Mouse (Mus musculus) right cerebral cortex, postnatal 10 days (tissue): ENCODE measurements around the gene Npvf.

ENCODE experiments used
- DNase-seq, 2 experiments: peaks; one replicate each; pipeline ENCODE4 v3.0.0; 2021; ENCODE audit warnings: low spot score in 2 of 2

The Npvf gene

DNA sequence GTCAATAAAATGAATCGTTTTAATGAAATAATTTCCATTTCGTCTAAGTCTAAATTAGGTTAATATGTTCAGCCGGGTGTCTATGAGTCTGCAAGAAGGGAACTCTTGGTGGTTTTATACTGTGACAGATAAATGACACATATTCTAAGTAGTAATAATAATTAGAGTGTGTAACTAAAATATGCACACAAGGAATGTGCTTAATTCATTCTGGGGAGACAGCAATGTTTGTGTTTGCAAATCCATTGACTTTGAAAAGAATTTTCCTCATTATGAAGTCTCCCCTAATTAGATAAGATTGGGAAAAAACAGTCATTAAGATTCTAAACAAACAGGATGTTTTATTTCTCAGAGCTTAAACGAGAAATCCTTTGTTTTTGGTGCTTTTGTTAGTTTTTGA lies at the start of gene Npvf:
TSS of gene Npvf (minus strand) at position 84 of the 400 bp plus-strand sequence.
- no peak for DNase-seq

DNA sequence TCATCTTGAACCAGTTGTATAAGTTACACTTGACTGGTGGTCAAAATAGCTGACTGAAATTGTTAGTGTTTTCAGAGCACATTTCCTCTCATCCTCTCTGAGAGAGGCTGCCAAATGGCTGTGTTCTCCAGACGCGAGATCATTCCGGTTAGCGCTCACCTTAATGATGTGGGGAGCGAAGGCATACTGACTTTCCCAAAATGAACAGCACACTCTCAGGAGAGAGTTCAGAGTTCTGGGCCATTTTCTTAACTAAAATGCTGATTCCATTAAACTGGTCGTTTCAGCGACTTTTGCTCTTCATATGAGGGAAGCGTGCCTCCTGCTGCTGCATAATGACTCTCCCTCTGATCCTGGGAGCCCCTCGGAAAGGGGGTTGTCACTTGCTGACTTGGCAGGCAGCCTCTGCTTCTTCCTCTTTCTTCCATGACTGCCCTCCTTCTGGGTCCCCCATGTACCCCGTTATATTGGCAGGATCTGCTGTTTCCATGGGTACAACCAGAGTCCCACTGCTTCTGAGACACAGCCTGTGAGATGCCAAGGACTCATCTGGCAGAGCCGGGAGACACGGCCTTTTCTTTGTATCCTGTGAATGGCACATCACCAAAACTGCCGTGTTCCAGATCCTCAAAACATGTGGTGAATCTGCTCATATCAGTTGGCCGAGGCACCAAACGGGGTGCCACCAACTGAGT lies 35.0 kb upstream of the Npvf start:
- peak; percentile 69 to 84 for DNase-seq

DNA sequence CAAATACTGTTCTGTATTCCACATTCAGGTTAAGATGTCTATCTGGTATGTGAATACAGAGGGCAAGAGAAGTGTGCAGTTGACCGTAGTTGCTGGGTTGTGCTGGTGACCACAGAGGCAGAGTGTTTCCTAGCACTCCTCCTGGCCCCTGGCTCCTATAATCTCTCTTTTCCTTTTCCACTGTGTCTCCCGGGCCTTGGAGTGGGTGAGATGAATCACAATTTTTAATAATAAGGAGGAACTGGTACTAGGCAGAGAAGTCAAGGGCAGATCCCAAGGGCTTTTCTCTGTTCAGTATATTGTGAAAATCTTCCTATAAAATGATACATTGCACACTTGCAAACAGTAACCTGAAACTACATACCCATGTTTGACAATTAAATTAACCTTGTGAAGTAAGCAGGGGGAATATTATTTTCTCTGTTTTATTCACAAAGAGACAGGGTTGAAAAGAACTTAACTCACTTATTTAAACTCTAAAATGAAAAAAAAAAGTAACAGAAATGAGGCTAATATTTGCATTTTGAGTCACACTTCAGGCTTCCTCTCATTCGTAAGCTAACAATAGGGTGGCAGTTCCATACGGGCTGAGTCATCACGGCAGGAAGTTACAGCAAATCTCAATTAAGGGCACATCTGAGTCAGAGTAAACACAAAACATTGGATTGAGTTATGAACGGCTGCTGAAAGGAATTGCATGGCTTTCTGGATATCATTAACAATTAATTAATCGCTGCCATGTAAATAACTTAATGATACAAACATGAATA lies 30.6 kb upstream of the Npvf start:
- no peak for DNase-seq

DNA sequence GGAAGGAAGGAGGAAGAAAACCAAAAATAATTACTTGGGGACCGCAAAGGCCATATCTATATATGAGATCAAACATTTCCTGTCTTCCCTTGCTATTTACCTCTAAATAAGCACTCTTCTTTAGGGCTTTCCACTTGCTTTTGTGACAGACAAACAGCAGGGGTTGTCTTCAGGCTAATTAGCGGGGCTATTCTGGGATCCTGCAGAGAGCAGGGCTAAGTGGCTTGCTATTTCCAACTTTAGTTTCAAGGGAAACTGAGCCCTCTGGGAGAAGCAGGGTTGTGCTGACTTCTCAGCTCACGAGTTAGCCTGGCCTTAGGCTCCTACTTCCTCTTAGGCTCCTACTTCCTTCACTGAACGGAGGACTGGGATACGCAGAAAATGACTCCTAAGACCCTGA lies 27.3 kb upstream of the Npvf start:
- no peak for DNase-seq

DNA sequence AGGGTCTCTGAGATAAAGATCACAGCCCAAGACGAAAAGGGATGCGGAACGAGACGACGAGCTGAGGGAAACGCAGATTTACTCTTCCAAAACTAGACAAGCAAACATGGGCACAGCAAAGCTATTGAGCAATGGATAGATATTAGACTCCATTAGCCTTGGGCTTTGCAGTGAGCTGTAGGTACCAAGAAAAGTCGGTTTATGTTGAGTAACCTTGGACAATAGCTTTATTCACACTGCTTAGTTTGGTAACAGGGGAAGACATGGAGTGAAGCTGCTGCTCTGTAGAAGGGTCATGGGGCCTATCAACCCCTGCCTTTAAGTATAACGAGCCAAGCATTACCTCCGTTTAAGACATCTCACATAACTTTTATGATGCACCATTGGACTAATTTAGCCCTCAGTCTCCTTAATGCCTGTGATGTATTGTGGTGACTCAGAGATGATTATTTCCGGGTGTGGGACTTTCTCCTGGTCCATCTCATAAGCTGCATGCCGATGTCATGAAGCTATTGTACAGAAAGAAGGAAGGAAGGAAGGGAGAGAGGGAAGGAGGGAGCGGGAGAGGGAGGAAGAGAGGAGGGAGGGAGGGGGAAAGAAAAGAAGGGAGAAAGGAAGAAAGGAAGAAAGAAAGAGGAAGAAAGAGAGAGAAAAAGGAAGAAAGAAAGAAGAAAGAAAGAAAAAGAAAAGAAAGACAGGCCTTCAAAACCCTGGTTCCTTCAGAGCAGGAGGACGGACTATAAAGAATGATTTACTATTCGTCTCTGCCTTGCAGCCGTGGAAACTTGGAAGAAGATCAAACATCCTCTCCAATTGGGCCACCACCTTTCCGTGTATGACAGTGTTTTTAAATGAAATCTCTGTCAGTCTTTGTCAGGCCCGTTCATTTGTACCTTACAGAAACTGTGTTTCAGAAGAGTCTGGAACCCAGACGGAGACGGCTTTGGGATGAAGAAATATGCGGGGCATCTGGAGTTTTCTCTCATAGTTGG lies 26.3 kb upstream of the Npvf start:
- no peak for DNase-seq

DNA sequence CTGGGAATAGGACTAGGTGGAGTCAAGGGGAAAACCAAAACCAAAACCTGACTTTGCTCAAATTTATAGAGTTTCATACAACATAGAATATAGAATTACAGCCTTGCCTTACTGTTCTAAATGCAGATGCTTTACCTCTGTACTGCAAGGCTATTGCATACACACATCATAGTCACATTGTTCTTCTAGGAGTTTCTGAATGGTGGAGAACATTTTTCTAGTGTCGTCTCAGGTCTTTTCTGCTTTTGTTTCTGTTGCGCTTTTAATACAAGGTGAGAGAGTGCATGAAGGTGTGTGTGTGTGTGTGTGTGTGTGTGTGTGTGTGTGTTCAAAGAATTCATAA lies 25.2 kb upstream of the Npvf start:
- DNase-seq: no peak

DNA sequence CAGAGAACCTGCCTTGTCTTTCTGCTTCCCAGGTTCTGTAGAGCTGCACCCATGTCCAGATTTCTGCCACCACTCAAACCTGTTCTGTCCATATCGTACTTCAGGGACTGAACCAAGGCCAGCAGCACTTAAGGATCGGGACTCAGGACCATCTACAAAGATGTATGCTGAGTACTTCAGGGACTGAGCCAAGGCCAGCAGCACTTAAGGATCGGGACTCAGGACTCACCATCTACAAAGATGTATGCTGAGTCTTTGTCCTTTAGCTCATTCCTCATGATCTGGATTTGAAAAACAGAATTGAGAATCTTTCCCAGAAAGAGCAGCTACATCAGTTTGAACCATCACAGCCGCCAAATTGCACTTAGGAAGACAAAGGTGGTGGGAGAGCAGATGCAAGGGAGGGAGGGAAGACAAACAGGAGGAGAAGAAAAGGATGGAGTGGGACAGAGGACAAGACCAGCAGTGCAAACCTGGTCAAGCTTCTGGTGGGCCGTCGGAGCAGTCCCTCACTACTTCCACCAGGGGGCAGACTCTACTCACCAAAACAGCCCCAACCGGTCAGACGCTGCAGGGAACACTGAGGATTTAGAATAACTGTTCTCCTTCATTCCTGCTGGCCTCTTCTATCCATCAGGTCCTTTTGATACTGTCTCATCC lies 24.7 kb upstream of the Npvf start:
- peak; percentile 84 to 87 for DNase-seq

DNA sequence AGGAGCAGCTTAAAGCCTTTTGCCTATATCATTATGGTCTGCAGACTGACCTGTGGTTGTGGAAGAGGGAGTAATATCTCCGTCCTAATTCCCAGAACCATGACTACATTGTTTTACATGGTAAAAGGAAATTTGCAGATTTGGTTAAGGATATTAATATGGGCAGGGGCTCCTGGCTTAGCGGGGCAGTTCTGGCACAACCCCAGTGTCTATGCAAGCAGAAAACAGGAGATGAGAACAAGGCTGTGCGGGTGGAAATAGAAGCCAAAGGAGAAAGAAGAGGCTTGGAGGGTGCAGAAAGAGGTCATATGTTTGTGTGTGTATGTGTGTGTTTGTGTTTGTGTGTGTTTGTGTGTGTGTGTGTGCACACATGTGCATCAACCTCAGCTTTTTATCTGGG lies 17.0 kb upstream of the Npvf start:
- no peak for DNase-seq

DNA sequence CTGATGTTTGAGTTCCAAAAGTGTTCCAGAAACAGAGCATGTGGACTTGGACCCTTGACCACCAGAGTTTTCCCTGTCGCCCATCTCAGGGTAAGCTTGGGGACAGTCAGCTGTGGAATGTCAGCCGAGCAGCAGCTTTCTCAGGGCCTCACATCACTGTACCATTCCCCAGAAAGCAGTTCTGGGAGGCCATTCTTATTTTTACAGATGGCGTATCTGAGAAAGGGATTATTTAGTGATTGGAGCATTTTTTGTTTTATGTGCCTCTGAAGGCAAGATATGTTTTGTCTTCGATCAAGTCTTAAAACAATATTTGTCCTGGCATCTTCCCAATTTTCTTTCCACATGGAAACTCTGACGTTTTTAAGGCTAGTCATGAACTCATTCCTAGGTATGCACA lies 12.7 kb upstream of the Npvf start:
- no peak for DNase-seq

DNA sequence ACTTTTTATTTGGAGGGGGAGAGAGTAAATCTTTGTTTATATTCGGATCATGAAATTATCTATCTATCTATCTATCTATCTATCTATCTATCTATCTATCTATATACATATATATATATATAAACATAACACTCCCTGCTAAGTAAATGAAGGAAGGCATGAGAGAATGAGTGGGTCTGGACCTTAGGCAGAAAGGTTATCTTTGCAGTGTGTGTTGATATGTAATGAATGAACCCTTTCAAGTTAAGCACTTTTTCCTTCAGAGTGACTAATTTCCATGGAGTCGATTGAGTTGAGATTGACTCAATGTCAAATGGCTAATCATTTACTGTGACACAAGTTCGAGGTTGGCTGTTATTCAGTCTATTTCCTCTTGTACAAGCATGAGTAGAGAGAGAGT lies 10.8 kb upstream of the Npvf start:
- DNase-seq: no peak

DNA sequence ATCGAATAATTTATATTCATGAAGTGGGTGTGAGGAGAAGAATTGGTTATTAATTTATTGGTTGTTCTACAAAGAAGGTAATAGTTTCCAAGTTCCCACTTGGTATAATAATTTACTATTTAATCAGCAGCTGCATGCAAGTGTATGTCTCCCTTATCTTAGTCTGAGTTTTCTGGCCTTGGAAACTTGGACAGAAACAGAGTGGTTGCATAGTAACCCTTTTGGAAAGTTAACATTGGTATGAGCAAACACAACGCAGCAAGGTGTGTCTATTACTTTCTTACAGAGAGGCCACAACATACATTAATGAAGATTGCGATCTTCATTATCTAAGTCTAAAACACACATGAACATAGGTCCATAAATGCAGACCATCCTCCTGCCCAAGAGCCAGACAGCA lies 10.0 kb upstream of the Npvf start:
- no peak for DNase-seq

DNA sequence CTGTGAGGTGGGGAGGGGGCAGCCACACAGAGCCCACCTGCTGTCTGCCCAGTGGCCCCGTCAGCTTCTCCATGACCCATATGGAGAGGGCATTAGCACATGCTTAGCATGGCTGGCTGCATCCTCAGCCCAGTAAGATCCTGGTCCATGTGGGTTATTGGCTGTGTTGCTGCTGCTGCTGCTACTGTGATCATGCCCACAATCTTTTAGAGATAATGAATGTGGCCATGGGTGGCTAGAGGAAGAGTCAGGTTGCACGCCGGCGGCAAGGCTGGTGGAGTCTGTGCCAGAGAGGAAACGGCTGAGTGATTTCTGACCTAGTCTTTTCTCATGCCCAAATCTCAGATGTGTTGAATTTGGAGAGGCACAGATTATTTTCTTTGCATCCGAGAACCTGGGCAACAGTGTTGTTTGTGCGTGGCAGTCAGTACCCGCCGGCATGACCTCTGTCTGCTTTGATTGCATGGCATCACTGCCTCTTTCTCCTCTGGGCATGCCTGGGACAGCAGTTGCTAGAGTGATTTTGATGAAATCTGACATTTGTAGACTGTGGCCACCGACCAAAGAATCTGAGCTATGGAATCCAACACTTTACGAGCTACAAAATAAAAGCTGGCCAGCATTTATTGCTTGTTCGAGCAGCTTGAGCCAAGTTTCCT lies 8.8 kb upstream of the Npvf start:
- no peak for DNase-seq

DNA sequence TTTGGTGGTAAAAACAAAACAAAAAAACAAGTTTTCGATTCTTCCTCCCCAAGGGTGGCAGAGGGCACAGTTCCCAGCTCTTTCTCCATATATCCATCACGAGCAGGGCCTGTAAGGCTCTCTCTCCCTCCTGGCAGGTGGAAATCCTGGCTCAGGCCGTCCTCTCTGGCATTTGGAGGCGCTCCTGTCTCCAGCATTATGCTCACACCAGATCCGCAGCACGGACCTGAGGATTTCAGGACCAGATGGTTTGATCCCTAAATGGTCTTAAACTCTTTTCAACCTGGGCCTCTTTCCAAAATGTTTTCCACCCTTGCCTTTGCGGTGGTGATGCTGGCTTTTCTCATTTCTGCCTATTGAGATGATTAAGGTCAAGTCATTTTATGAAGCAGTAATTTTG lies 7.5 kb upstream of the Npvf start:
- no peak for DNase-seq

DNA sequence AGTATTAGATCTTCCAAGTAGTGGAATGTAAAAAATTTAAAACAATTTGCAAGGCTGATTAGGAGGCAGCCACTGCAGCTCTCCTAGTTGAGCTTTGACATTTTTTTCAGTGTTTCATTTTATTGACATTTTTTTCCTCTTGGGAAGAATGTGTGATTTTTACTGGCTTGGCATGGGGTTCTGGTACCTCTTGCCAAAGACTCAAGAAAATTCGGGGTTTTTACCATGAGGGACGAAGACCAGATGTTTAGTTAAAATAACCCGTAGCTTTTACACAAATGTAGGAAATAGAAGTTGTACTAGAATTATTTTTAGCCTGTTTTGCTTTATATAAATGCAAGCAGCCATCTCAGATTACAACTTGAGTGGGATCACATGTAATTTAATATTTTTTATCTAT lies 4.2 kb upstream of the Npvf start:
- no peak for DNase-seq

DNA sequence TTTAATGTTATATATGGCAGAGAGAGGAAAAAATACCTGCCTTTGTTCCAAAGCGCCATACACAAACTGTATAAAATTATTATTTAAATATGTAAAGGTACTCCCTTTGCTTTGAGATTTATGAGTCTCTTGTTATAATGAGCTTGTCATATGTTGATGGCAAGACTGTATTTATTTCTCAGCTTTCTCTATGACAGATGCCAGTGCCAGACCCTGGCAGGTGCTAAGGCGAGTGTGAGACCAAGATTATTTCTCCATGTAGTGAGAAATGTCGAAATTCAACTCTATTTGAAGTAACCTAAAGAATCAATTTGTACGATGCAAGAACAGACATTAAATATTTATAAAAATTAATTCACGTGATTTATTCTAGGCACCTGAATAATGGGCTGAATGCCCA lies 3.8 kb upstream of the Npvf start:
- no peak for DNase-seq

DNA sequence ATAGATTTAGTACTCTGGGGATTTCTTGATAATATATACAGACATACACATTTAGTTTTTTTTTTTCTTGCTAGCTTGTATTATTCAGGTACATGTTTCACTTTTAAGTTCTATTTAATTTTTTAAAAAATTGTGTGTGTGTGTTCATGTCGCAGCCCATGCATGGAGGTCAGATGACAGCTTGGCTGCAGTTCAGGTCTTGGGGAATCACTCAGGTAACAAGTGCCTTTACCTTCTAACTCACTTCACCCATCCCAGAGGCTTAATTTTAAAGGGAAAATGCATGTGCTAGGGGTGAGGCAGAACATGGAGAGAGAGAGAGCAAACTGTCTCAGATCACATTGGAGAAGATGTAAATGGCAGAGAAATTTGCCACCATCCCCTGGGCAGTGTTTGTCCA lies 2.2 kb upstream of the Npvf start:
- DNase-seq: no peak

DNA sequence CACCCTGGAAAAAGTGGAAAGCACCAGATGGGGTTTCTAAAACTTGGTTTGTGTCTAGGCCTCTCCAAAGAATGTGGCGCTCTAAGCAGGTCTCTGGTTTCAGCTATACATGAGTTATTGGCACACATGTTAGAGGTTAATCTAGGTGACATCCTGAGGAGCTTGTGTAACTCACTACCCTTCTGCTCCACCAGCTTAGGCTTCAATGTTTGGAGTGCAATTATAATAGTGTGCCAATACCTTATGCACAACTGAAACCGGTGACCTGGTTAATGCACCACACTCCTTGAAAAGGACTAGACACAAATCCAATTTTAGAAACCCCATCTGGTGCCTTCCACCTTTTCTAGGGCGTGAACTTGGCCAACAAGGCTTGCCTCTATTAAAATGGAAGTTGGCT lies 1.7 kb upstream of the Npvf start:
- DNase-seq: no peak

DNA sequence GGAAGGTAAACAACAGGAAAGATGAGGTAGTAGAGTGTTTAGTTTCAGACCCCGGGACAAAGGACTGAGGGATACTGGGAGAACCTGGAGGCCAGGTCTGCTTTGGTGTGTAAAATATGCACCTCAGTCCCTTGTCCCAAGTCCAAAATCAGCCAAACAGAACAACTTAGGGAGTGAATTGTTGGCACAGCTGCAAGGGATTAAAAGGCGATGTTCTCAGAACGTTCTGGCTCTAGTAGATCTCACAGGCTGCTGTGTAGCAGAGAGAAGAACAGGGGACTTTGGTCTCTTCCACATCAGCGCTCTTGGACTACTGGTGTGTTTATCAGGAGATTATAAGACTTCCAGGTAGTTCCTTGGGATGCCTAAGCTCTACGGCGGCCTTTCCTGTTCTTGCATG lies 6.6 kb downstream of the Npvf start:
- no peak for DNase-seq

DNA sequence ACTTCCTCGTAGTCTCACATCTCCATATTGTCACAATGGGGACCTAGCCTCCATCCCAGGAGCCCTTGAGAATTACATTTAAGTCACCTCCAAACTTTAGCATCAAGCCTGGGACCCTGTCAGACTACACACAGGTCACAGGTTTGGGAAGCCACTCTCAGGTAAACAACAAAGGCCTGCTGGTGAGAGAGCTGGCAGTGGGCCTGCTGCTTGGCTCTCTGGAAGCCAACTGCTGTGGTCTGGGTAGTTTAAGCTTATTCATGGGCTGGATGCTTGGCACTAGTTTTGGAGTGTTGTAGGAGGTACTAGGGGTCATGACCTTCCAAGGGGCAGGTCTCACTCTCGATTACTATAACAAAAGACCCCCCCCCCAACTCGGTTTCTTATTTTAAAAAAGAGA lies 7.6 kb downstream of the Npvf start:
- DNase-seq: no peak

DNA sequence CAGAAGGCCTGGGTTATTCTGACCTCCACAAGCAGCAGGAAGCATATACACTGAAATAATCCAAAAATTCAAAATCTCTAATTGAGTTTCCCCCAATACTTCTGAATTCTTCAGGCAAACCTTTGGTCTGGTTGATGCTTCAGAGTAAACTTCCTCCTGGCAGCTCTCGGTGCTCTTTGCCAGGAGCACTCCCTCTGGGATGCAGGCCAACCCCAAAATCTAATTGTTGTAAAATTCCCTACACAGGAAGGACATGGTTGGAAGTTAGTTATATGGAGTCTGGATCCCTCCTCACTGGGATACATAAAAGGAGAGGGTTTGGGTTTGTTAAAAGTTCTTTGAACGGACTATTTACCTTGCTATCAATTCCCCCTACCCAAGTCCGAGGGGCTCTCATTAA lies 9.5 kb downstream of the Npvf start:
- no peak for DNase-seq

DNA sequence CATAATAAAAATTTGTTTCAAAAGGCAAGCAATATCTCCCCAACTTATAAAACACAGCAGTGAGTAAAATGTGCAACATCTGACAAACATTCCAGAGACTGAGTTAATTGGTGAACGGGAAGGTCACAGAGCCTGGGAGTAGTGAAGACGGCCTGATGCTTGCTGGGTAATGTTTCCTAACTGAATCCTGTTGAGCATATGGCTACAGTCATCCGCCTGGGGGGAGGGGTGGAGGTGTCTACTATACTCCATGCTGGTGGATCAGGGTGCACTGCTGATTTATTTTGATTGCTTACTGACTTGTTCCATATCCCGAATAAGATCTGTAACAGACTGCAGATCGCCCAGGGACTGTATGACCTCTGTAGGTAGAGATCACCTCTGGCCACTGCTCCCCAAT lies 12.3 kb downstream of the Npvf start:
- no peak for DNase-seq

DNA sequence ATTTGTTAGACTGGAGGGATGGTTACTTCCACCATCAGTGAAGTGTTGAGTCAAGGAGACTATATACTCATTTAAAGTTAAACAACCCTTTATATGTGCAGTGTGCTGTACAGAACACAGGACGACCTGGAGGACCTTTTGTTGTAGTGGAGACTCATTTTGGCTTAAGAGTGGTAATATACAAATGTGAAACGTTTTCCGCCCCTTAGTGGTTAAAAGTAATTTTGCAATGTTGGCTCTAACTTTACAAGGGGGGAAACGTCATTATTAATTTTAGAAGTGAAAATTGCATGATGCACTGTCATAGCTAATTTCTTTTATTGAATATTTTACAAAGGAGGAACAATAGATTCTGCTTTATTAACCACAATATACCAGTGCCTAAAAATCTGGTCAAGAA lies 13.9 kb downstream of the Npvf start:
- DNase-seq: no peak
